Mouse (Mus musculus) urinary bladder, adult 18-20 months (tissue): ENCODE measurements around the gene Arhgef18.

Experiments
- DNase-seq, 2 experiments: peaks; one replicate each; pipeline ENCODE4 v3.0.0; 2022; ENCODE audit warnings: low spot score in 2 of 2, mixed read lengths in 2 of 2

The Arhgef18 gene

GRCm38 (mm10) chr8:3392771-3393710, at the start of gene Arhgef18:
Gene Arhgef18, plus strand, starts transcription at chr8:3393006.
- peak; percentile 82 to 89 for DNase-seq

DNA sequence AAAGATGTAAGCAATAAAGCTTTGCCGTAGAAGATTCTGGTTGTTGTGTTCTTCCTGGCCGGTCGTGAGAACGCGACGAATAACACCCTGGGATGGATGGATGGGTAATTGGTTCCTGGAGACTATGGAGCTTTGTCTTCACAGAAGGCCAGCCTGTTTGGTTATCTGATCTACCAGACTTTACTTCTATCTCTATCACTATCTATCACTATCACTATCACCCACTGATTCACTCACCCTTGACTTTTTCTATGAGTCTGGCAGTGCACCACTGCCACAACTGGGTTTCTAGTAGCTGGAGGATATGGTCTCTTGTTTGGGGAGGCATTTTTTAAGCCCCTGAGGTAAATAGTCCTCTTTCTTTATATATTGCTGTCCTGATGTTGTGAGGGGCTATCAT, 47.5 kb upstream of the Arhgef18 start:
- DNase-seq: no peak

DNA sequence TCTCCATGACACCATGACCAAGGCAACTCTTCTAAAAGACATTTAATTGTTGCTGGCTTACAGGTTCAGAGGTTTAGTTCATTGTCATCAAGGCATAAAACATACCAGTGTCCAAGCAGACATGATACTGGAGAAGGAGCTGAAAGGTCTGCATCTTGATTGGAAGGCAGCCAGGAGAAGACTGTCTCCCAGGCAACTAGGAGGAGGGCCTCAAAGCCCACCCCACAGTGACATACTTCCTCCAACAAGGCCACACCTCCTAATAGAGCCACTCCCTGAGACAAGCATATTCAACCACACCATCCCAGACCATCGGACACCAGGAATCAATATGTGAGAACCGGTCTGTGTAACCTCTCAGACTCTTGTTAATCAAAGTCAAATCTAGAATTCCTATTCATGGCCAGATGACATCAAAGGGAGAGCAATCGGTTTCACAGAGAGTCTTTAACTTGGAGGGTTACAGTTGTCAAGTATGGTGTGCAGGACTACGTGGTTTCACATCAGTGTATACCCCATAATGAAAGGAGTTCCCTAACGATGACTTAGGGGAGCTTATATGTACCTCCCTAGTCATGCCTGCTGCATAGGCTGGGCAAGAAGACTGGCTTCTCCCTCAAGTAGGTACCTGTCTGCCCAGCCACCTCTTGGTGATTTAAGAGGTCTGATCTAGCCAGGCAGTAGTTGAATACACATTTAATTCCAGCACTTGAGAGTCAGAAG, 46.0 kb upstream of the Arhgef18 start:
- DNase-seq: no peak

DNA sequence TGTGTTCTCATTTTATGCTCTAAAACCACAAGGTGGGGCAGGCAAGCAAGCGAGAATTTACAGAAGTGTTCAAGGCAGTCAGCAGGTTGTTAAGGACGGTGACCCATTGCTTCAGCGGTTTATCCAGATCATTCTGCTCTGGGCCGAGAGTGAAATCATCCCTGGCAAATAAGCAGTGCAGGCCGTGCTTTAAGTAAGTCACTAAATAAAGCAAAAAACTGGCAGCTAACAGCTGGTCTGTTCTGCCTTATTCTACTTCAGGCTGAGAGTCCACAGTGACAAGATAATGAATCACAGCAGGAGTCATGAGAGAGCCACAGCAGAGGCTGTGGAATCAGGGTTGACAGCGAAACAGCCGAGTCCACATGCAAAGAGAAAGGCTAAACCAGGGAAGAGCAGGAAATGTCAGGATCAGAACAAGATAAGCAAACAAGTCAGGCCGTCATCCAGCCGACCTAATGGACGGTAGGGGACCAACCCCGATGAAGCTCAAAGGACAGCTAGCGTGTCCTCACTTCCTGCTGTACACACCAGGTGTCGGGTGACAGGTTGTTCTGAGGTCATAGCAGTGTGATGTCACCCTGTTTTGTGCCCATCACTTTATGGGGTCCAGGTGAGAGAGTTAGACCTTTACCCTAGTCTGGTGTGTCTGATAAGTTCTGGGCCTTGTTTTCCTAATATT, 44.5 kb upstream of the Arhgef18 start:
- DNase-seq: no peak

- DNase-seq: no peak
Observed at GRCm38 (mm10) chr8:3350747-3351146, 42.1 kb upstream of the Arhgef18 start.

DNA sequence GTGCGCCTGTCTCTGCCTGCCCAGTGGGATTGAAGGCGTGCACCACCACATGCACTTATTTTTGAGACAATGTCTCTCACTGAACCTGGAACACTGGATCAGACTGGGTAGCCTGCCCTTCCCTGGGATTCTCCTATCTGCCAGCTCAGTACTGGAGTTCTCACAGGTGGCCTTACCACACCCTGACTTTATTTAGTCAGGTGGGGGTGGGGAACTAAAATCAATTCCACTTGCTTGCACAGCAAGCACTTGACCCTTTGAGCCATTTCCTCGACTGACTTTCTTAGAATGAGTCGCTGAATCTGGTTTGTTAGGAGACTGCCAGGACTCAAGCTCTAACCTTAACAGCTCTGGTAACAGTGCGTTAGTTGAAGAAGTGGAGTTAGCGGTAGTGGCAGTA, 40.1 kb upstream of the Arhgef18 start:
- no peak for DNase-seq

DNA sequence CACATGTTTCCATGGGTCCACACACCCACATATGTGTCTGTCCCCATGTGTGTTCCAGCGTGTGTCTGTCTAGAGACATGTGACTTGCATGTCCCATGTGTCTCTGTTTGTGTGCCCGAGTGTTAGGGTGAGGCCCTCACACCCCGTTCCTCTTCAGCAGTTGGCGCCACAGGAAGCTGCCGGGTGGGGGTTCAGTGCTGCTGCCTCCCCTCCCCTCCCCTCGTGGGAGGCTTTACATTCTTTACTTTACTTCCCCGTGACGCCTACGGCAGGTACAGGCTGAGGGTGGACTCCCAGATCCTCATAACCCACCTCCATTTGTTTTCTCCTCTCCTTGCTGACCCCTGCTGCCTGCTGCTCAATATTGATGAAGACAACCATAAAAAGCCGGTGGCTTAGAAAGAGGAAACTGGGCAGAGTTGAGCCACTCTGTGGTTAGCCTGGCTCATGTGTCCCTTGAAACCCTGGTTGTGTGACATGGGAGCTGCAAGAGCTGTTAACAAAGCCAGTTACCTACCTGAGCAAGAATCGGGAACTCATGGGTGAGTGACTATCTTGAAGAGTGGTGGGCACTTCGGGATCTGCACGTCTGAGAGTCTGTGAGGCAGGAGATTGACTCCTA, 39.5 kb upstream of the Arhgef18 start, which contains the start of gene A430078G23Rik:
Gene A430078G23Rik, plus strand, starts transcription at position 227 of the 622 bp plus-strand sequence.
- no peak for DNase-seq

- no peak for DNase-seq
Observed at GRCm38 (mm10) chr8:3353811-3354442, 38.9 kb upstream of the Arhgef18 start.

DNA sequence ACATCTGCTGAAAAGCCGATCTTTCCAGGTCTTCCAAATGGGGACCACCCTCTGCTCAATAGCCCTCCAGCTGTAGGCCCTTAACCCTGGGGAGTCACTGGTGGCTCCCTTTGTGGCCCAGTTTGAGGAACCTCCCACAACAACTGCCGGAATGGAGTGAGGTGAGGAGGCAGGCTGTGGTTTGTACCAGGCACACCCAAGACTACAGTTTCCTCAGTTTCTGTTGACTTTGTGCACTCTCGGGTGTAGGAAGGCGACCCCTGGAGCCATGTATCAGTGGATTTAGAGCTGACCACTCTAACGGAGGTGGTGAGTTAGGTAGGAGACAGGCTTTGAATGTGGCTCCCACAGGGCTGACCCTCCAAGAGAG, 38.4 kb upstream of the Arhgef18 start:
- no peak for DNase-seq

DNA sequence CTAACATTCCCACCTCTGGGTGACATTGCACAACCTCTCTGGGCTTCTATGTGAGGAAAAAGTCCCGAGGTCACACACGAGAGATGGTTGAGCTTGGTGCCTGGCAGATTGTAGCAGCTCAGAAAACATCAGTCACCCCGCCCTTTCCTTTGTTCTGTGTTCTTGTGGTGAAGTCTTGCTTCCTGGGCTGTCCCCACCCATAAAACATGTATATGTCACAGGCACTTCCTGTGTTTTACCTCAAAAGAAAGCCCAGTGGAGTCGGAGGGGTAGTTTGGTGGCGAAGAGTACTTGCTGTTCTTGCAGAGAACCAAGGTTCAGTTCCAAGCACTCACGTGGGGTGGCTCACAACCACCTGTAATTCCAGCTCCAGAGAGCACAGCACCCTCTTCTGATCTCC, 37.2 kb upstream of the Arhgef18 start:
- DNase-seq: no peak

DNA sequence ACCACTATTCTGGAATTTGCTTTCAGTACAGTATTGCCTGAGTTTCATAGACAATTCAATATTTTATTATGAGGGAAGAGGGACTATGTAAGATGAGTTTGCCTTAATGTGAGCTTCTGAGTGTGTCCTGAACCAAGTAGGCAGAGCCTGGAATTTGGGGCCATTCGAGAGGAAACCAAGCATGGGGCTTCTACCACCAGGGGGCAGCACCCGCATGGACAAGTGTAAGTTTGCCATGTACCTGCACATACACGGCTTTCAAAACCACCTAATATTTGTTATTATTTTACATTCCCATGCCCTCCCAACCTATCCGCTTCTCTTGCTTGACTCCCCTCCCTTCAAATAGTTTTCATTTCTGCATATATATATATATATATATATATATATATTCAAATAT, 34.7 kb upstream of the Arhgef18 start:
- DNase-seq: peak; percentile 65 to 86

GRCm38 (mm10) chr8:3367086-3367485, 25.7 kb upstream of the Arhgef18 start:
- DNase-seq: no peak

DNA sequence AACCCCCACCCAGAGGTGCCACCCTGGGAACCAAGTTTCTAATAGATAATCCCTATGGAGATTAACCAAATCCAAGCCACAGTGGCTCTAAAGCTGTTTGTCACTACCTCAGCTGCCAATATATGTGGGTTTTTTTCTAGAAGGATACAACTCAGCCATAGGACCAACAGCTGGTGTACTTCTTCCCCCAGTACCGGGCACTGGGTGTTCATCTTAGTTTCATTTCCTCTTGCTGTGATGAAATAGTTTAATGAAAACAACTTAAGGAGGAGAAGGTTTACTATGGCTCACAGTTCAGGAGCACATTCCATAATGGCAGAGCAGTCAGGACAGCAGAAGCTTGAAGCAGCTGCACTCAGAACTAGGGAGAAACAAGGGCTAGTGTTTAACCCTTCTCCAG, 24.7 kb upstream of the Arhgef18 start:
- DNase-seq: no peak

- DNase-seq: no peak
Observed at GRCm38 (mm10) chr8:3375748-3376147, 17.1 kb upstream of the Arhgef18 start.

GRCm38 (mm10) chr8:3376641-3377274, 16.0 kb upstream of the Arhgef18 start:
- peak in 1 of 2 experiments; percentile 62 for DNase-seq

DNA sequence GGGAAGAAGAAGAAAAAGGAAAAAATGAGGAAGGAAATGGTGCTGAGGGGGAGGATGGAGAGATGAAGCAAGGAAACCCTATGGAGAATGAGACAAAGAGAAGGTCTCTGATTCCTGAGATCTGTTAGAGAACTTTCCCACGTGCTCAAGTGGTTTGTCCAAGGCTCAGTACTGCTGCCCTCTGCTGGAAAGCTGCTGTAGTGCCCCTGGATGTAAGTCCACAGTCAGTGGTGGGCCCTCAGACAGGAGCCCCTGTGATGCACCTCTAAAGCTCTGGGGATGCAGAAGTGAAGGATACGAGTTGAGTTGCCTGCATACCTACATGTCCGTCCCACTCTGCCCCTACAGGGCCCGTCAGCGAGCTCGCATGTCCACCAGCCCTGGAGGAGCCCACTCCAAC, 5.5 kb upstream of the Arhgef18 start:
- peak; percentile 49 to 50 for DNase-seq

DNA sequence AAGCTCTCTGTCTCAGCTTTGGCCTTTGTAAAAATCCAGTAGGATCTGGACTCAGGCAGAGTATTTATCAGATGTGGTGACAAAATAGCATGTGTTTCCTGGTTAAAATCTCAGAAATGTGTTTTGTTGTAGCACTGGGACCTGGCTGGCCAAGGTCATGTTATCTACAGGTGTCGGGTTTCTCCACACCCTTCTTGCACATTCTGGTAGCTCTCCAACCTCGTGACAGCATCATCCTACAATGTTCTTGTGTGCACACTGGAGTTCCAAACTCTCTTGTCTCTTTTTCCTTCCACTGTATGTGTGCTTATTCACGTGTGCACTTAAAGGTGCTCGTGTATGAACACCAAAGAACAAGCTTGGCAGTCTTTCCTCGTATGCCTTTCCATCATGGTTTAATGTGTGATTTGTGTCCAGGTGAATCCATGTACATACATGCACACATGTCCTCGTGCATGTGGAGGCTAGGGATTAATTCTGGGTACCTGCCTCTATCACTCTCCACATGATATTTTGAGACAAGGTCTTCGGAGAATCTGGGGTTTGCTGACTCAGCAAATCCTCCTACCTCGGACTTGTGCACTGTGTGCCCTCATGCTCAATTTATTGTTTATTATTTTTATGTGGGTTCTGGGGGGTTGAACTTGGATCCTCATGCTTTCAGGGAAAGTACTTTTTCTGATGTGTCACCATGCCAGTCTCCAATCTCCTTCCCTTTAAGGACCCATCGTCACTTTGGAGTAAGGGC, 4.0 kb upstream of the Arhgef18 start:
- no peak for DNase-seq

- no peak for DNase-seq
Observed at GRCm38 (mm10) chr8:3389506-3389905, 3.3 kb upstream of the Arhgef18 start.

- no peak for DNase-seq
Observed at GRCm38 (mm10) chr8:3392293-3392692, 513 bp upstream of the Arhgef18 start.

- no peak for DNase-seq
Observed at GRCm38 (mm10) chr8:3394600-3394999, 1.8 kb downstream of the Arhgef18 start.
